Mouse (Mus musculus) lung, postnatal 14 days (tissue): ENCODE results near the gene Cisd1.
A peak's percentile ranks its signal among the peaks of the same experiment; 100 is the strongest.
"Not testable (repeated sequence)": the region's sequence is repeated elsewhere in the genome, so short reads cannot be mapped to it uniquely, and the experiment has no call there.

ENCODE experiments used
- DNase-seq: peaks from one replicate; pipeline ENCODE4 v3.0.0; 2021

Cisd1 gene

GRCm38 (mm10) chr10:71344579-71345143, at the start of gene Cisd1:
TSS of gene Cisd1 (minus strand) at chr10:71344954.
- DNase-seq: peak; percentile 94

GRCm38 (mm10) chr10:71389311-71389710, 44.6 kb upstream of the Cisd1 start:
- no peak for DNase-seq

GRCm38 (mm10) chr10:71384159-71385044, 39.6 kb upstream of the Cisd1 start:
- no peak for DNase-seq

GRCm38 (mm10) chr10:71383552-71383924, 38.8 kb upstream of the Cisd1 start:
- not testable (repeated sequence) for DNase-seq

GRCm38 (mm10) chr10:71382858-71383551, 38.3 kb upstream of the Cisd1 start:
- no peak for DNase-seq

- no peak for DNase-seq
Measured at GRCm38 (mm10) chr10:71382109-71382508, 37.4 kb upstream of the Cisd1 start.

GRCm38 (mm10) chr10:71381471-71382033, 36.8 kb upstream of the Cisd1 start:
- no peak for DNase-seq

GRCm38 (mm10) chr10:71380406-71380805, 35.7 kb upstream of the Cisd1 start:
- no peak for DNase-seq

GRCm38 (mm10) chr10:71376014-71376413, 31.3 kb upstream of the Cisd1 start:
- no peak for DNase-seq

- no peak for DNase-seq
Measured at GRCm38 (mm10) chr10:71373706-71374105, 29.0 kb upstream of the Cisd1 start.

GRCm38 (mm10) chr10:71371881-71372280, 27.1 kb upstream of the Cisd1 start:
- no peak for DNase-seq

GRCm38 (mm10) chr10:71369466-71369865, 24.7 kb upstream of the Cisd1 start:
- DNase-seq: no peak

GRCm38 (mm10) chr10:71368128-71368940, 23.6 kb upstream of the Cisd1 start:
- no peak for DNase-seq

GRCm38 (mm10) chr10:71363858-71364257, 19.1 kb upstream of the Cisd1 start:
- no peak for DNase-seq

GRCm38 (mm10) chr10:71363440-71363839, 18.7 kb upstream of the Cisd1 start:
- DNase-seq: no peak

- peak; percentile 49 for DNase-seq
Measured at GRCm38 (mm10) chr10:71361836-71362562, 17.2 kb upstream of the Cisd1 start.

- peak; percentile 77 for DNase-seq
Measured at GRCm38 (mm10) chr10:71361044-71361443, 16.3 kb upstream of the Cisd1 start.

GRCm38 (mm10) chr10:71354947-71355346, 10.2 kb upstream of the Cisd1 start:
- no peak for DNase-seq

GRCm38 (mm10) chr10:71353850-71354249, 9.1 kb upstream of the Cisd1 start:
- peak; percentile 27 for DNase-seq

GRCm38 (mm10) chr10:71351301-71351700, 6.5 kb upstream of the Cisd1 start:
- DNase-seq: no peak

GRCm38 (mm10) chr10:71349290-71349689, 4.5 kb upstream of the Cisd1 start:
- no peak for DNase-seq
